Mouse (Mus musculus): ENCODE data around the gene Gm9. TPM values are rescaled to one million over a fixed set of nuclear protein-coding genes. Genes with fewer than 3 reads are reported as not detected.

Gm9 gene
- 0.03 TPM in 1 of 2 replicates, not detected in the other for polyA plus RNA-seq (2012; rRNA removed)

DNA sequence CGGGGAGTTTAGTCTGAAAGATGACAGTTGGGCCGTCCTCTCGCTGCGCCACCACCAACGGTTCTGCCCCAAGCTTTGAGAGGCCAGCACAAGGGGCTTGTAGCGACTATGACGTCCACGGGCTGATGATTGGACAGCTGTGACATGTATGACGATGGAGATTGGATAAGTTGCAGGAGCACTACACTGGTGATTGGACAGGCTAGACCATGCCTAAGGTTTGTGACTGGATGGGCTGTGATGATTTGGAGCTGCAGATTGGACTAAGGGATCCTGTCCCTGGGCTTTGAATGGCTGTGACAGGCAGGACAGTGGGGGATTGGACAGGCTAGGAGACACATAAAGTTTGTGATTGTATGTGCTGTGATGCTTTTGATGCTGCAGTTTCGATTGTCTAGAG lies at the start of gene Gm9:
Gm9 (minus strand) TSS at position 101 of the 400 bp plus-strand sequence.

DNA sequence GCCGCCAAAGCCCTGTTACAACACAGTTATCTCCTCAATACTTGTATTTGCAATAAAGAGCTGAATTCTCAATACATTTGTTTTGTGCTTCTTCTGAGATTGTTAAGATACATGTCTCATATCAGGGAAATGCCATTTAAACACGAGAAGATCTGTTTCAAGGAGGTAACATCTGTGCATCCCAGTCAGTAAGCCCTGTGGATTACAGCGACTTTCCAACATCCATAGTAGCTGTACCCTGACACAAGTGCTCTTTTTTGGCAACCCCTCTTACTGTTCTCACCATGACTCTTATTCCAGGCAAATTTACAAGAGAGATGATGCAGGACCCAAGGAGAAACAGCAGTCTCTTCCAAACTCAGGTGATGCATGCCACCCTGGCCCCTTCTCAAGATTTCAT lies 38.8 kb upstream of the Gm9 start, which contains the start of gene Rhox3a:
Rhox3a (plus strand) TSS at position 301 of the 400 bp plus-strand sequence.

DNA sequence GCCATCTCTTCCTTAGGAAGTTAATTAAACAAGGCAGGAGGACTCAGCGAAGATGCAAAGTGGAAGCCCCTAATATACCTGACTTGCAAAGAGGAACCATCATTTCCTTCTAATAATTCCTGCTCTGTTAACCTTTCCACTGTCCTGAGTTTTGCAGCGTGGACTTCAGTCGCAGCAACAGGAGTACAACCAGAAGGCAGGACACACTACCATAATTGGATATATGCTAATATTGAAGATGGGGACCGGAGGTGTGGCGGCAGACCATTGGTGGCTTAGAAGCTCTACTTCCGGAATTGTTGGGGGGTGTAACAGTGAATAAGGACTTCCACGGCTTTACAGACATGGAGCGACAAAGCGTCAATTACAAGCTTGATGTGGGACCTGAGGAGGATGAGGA lies 33.8 kb upstream of the Gm9 start, which contains the start of gene Rhox2a:
Rhox2a (plus strand) TSS at position 301 of the 400 bp plus-strand sequence.

DNA sequence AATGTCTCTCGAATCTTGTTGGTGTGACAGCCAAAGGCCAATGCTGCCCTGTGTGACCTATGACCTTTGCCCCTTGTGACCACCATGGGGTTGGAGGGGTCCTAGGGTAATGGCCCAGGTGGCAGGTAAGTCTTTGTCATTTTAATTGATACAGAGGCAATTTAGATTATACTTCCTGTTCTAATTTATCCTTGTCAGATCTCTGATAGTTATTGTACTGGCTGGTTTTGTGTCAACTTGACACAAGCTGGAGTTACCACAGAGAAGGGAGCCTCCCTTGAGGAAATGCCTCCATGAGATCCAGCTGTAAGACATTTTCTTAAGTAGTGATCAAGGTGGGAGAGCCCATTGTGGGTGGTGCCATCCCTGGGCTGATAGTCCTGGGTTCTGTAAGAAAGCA lies 11.3 kb upstream of the Gm9 start, which contains the start of gene Rhox1:
Rhox1 (minus strand) TSS at position 101 of the 400 bp plus-strand sequence.

DNA sequence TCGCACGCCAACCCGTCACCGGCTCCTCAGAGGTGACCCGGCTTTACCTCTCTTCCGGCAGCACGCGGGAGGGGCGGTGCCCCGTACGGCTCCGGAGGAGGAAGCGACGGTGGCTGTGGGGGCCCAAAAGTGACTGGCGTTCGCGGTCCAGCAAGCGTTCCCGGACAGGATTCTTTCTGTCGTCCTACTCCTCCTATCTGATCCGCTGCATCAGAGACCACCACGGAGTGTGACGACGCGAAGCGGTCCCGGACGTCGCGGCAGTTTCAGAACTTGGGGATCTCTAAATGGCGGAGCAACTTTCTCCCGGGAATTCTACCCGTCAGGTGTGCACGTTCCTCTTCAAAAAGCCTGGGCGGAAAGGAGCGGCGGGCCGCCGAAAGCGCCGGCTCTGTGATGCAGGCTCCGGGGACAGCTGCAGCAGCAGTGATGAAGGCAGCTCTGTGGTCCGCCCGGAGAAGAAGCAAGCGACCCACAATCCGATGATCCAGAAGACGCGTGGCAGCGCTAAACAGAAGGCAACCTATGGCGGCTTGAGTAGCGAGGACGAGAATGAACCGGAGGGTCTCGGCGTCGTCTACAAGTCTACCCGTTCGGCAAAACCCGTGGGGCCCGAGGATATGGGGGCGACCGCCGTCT lies 19.6 kb downstream of the Gm9 start, which contains the start of the genes Ndufa1 and Rnf113a1:
Ndufa1 (minus strand) TSS at position 59 of the 639 bp plus-strand sequence.
Rnf113a1 (plus strand) TSS at position 141 of the 639 bp plus-strand sequence.

DNA sequence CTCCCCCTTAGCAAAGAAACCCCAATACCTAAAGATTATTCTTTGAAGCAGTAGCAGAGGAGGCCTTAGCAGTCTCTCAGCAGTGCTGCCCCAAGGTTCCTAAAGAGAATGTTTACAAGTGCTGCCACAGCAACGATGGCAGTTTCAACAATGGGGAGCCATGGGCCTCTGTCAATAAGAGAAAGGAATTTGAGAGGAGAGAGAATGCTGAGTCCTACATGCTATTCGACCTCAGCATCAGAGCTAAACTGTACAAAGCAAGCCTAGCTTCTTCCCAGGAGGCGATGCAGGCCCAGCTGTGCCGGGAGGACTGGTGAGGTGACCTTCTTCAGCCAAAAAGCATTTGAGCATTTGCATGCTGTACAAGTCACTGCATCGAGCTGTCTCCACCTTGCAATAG lies 42.1 kb downstream of the Gm9 start, which contains the start of gene Akap14:
Akap14 (minus strand) TSS at position 101 of the 400 bp plus-strand sequence.

Other genes with a start within 250 kb of the Gm9 start
- gene Sept6, start 219.2 kb downstream of the Gm9 start, polyA plus RNA-seq (2012; rRNA removed), result 3.3 and 3.5 TPM in 2 replicates
- gene Sowahd, start 162.2 kb downstream of the Gm9 start, polyA plus RNA-seq (2012; rRNA removed), result 0.02 and 0.06 TPM in 2 replicates
- gene Rpl39, start 125.6 kb downstream of the Gm9 start, polyA plus RNA-seq (2012; rRNA removed), result 605 and 630 TPM in 2 replicates
- gene Upf3b, start 100.7 kb downstream of the Gm9 start, polyA plus RNA-seq (2012; rRNA removed), result 16.0 and 16.5 TPM in 2 replicates
- gene Nkap, start 84.2 kb downstream of the Gm9 start, polyA plus RNA-seq (2012; rRNA removed), result 2.4 and 2.7 TPM in 2 replicates
- gene Akap14, start 42.2 kb downstream of the Gm9 start, polyA plus RNA-seq (2012; rRNA removed), result not detected in 2 replicates
- 175 and 177 TPM in 2 replicates for gene Ndufa1, start 19.9 kb downstream of the Gm9 start, polyA plus RNA-seq (2012; rRNA removed)
- 1.7 and 2.0 TPM in 2 replicates for gene Rnf113a1, start 19.8 kb downstream of the Gm9 start, polyA plus RNA-seq (2012; rRNA removed)
- not detected in 2 replicates for gene Rhox1, start 11.2 kb upstream of the Gm9 start, polyA plus RNA-seq (2012; rRNA removed)
- gene Rhox2a, start 33.9 kb upstream of the Gm9 start, polyA plus RNA-seq (2012; rRNA removed), result not detected in 2 replicates
- not detected in 2 replicates for gene Rhox3a, start 38.9 kb upstream of the Gm9 start, polyA plus RNA-seq (2012; rRNA removed)
- not detected in 2 replicates for gene Rhox4a, start 54.3 kb upstream of the Gm9 start, polyA plus RNA-seq (2012; rRNA removed)
- not detected in 2 replicates for gene Rhox3a2, start 169.0 kb upstream of the Gm9 start, polyA plus RNA-seq (2012; rRNA removed)
- not detected in 2 replicates for gene Rhox4a2, start 179.8 kb upstream of the Gm9 start, polyA plus RNA-seq (2012; rRNA removed)
- not detected in 2 replicates for gene Rhox2b, start 201.0 kb upstream of the Gm9 start, polyA plus RNA-seq (2012; rRNA removed)
- 0.02 TPM in 1 of 2 replicates, not detected in the other for gene Rhox4b, start 221.5 kb upstream of the Gm9 start, polyA plus RNA-seq (2012; rRNA removed)
- not detected in 2 replicates for gene Rhox2c, start 242.6 kb upstream of the Gm9 start, polyA plus RNA-seq (2012; rRNA removed)
- not detected in 2 replicates for gene Rhox3c, start 247.5 kb upstream of the Gm9 start, polyA plus RNA-seq (2012; rRNA removed)

Data from liver, embryonic 14 days (tissue).